Mouse (Mus musculus) myocyte (in vitro differentiated cells): ENCODE data around the gene Impdh1. TPM values are rescaled to one million over a fixed set of nuclear protein-coding genes. Genes with fewer than 3 reads are reported as not detected.

Source experiments
- H3K27me3 ChIP-seq: one replicate; pipeline ENCODE4 v1.6.1; 2011; ENCODE audit not compliant: control insufficient read depth, insufficient read depth, insufficient read length
- H3K36me3 ChIP-seq: one replicate; pipeline ENCODE4 v1.6.1; 2011; ENCODE audit not compliant: control insufficient read depth, insufficient read depth
- H3K4me2 ChIP-seq: one replicate; pipeline ENCODE4 v1.6.1; 2011; ENCODE audit warnings: low read depth, control low read depth
- H3K4me3 ChIP-seq: one replicate; pipeline ENCODE4 v1.5.1; 2011; ENCODE audit warnings: mild to moderate bottlenecking, control low read depth, moderate library complexity
- H3K79me2 ChIP-seq: one replicate; pipeline ENCODE4 v1.6.1; 2011; ENCODE audit not compliant: control insufficient read depth, insufficient read depth
- H3ac ChIP-seq: one replicate; pipeline ENCODE4 v1.6.1; 2011; ENCODE audit not compliant: control insufficient read depth, insufficient read length
- CEBPB ChIP-seq: IDR thresholded peaks from 2 replicates; pipeline ENCODE4 v1.6.1; 2011; ENCODE audit warnings: mild to moderate bottlenecking, moderate library complexity; ENCODE audit not compliant: poor library complexity, insufficient read depth, severe bottlenecking
- E2F4 ChIP-seq: IDR thresholded peaks from one replicate; pipeline ENCODE4 v1.6.1; 2011; ENCODE audit warnings: mild to moderate bottlenecking, control low read depth, moderate library complexity; ENCODE audit not compliant: insufficient read depth
- MAX ChIP-seq: IDR thresholded peaks from one replicate; pipeline ENCODE4 v1.6.1; 2011; ENCODE audit warnings: low read depth, mild to moderate bottlenecking, control low read depth
- MYOD1 ChIP-seq, 3 experiments: IDR thresholded peaks; one replicate each; pipeline ENCODE4 v1.6.1; 2011; ENCODE audit warnings: control low read depth in 2 of 3, low read depth in 2 of 3, mild to moderate bottlenecking in 2 of 3, moderate library complexity in 1 of 3; ENCODE audit not compliant: insufficient read length in 2 of 3, control insufficient read depth in 1 of 3
- MYOG ChIP-seq, 3 experiments: IDR thresholded peaks; one replicate each; pipeline ENCODE4 v1.6.1; 2011; ENCODE audit warnings: control low read depth in 2 of 3, low read depth in 2 of 3, mild to moderate bottlenecking in 2 of 3; ENCODE audit not compliant: insufficient read length in 2 of 3, control insufficient read depth in 1 of 3, insufficient read depth in 1 of 3
- POLR2A ChIP-seq: IDR thresholded peaks from one replicate; pipeline ENCODE4 v1.6.1; 2011; ENCODE audit warnings: low read depth, mild to moderate bottlenecking, control low read depth, moderate library complexity; ENCODE audit not compliant: insufficient read length
- POLR2AphosphoS2 ChIP-seq: IDR thresholded peaks from one replicate; pipeline ENCODE4 v1.6.1; 2011; ENCODE audit warnings: low read depth, control low read depth; ENCODE audit not compliant: insufficient read length
- REST ChIP-seq: IDR thresholded peaks from one replicate; pipeline ENCODE4 v1.6.1; 2011; ENCODE audit warnings: mild to moderate bottlenecking, control low read depth, moderate library complexity; ENCODE audit not compliant: insufficient read depth, insufficient read length
- SRF ChIP-seq: IDR thresholded peaks from one replicate; pipeline ENCODE4 v1.6.1; 2011; ENCODE audit warnings: low read depth; ENCODE audit not compliant: control insufficient read depth, insufficient read length
- TCF12 ChIP-seq: IDR thresholded peaks from one replicate; pipeline ENCODE4 v1.6.1; 2011; ENCODE audit warnings: mild to moderate bottlenecking, control low read depth; ENCODE audit not compliant: poor library complexity, insufficient read depth, severe bottlenecking
- TCF3 ChIP-seq: IDR thresholded peaks from one replicate; pipeline ENCODE4 v1.6.1; 2011; ENCODE audit warnings: low read depth, control low read depth; ENCODE audit not compliant: insufficient read length
- USF1 ChIP-seq: IDR thresholded peaks from one replicate; pipeline ENCODE4 v1.6.1; 2011; ENCODE audit warnings: low read depth, mild to moderate bottlenecking, control low read depth, moderate library complexity
- polyA plus RNA-seq: library from polyadenylated mRNA; unstranded; fragments of >200 nt; fragmentation: generic; extraction: Trizol; gene quantifications from one replicate; pipeline ENCODE4 v1.2.1, GENCODE M21; 2012; ENCODE audit warnings: missing spikeins

Impdh1 gene
- polyA plus RNA-seq, 1 experiment = 78.6 TPM

- no peak for TF ChIP-seq REST
- no peak for TF ChIP-seq POLR2A
- peak in 2 of 3 experiments; percentile 6 to 54 for TF ChIP-seq MYOD1 (IDR thresholded peaks at IDR 0.05; ENCODE audit: control insufficient read depth in 1 of 3, insufficient read length in 2 of 3, low read depth in 2 of 3)
- no peak for TF ChIP-seq TCF12
- TF ChIP-seq POLR2AphosphoS2 = no peak
- peak overlapping the region; percentile 75 for H3ac ChIP-seq
These were observed 5.0 kb downstream of the Impdh1 start for GRCm38 (mm10) chr6:29211146-29211545.

GRCm38 (mm10) chr6:29210231-29210936, 5.8 kb downstream of the Impdh1 start:
- TF ChIP-seq SRF (no peak), USF1 (no peak), MYOG (IDR thresholded peaks at IDR 0.05; ENCODE audit: control insufficient read depth in 1 of 3, insufficient read depth in 1 of 3, insufficient read length in 2 of 3, low read depth in 2 of 3) (peak in 2 of 3 experiments; percentile 8 to 33), REST (no peak), POLR2AphosphoS2 (no peak), TCF12 (no peak)
- H3K36me3 ChIP-seq = no peaks in the 10 kb centered on the region
- H3K4me2 ChIP-seq = peak overlapping the region; percentile 94

More at GRCm38 (mm10) chr6:29211146-29211545, 5.0 kb downstream of the Impdh1 start:
- peak overlapping the region; percentile 57 for H3K4me3 ChIP-seq
- no peaks in the 10 kb centered on the region for H3K27me3 ChIP-seq
- no peaks in the 10 kb centered on the region for H3K79me2 ChIP-seq
- peak overlapping the region; percentile 94 for H3K4me2 ChIP-seq
- no peaks in the 10 kb centered on the region for H3K36me3 ChIP-seq

GRCm38 (mm10) chr6:29208178-29208577, 8.0 kb downstream of the Impdh1 start:
- no peak overlapping the region for H3ac ChIP-seq
- H3K36me3 ChIP-seq = peaks cover 7% of the 10 kb centered on the region
- H3K79me2 ChIP-seq = no peaks in the 10 kb centered on the region
- H3K4me2 ChIP-seq = no peak overlapping the region
- H3K4me3 ChIP-seq = no peak overlapping the region
- no peaks in the 10 kb centered on the region for H3K27me3 ChIP-seq
- no peak for TF ChIP-seq TCF3
- no peak for TF ChIP-seq USF1
- TF ChIP-seq MYOD1 (IDR thresholded peaks at IDR 0.05; ENCODE audit: control insufficient read depth in 1 of 3, insufficient read length in 2 of 3, low read depth in 2 of 3) = no peak
- TF ChIP-seq POLR2A = no peak

More at GRCm38 (mm10) chr6:29210231-29210936, 5.8 kb downstream of the Impdh1 start:
- Histone ChIP-seq H3K4me3 (peak overlapping the region; percentile 57), H3K79me2 (no peaks in the 10 kb centered on the region), H3K27me3 (no peaks in the 10 kb centered on the region), H3ac (no peak overlapping the region)

- H3K79me2 ChIP-seq = no peaks in the 10 kb centered on the region
- no peak overlapping the region for H3ac ChIP-seq
- no peaks in the 10 kb centered on the region for H3K27me3 ChIP-seq
- TF ChIP-seq SRF (no peak), TCF3 (no peak), E2F4 (no peak), CEBPB (no peak), MYOD1 (IDR thresholded peaks at IDR 0.05; ENCODE audit: control insufficient read depth in 1 of 3, insufficient read length in 2 of 3, low read depth in 2 of 3) (no peak), TCF12 (no peak), MAX (no peak), MYOG (IDR thresholded peaks at IDR 0.05; ENCODE audit: control insufficient read depth in 1 of 3, insufficient read depth in 1 of 3, insufficient read length in 2 of 3, low read depth in 2 of 3) (no peak), POLR2AphosphoS2 (no peak)
- no peak overlapping the region for H3K4me2 ChIP-seq
- H3K4me3 ChIP-seq = no peak overlapping the region
- peaks cover 7% of the 10 kb centered on the region for H3K36me3 ChIP-seq
These were observed 9.1 kb downstream of the Impdh1 start for GRCm38 (mm10) chr6:29207017-29207416.

DNA sequence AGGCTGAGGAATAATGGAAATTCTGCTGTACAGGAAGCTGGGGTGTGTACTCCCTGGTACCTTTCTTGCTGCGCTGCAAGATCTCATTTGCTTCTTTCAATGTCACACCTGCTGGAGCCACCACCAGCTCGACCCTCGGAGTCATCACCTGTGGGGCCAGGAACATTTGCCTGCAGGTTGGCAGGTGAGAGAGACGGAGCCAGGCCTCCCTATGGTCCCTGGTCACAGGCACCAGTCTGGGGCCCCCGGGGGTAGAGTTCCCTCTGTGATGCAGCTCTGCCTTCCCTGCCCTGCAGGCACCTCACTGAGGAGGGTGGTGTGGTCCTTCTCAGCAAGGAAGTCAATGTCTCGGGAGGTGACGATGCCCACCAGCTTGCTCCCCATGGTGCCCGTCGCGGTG, 10.2 kb downstream of the Impdh1 start:
- Histone ChIP-seq H3K4me2 (no peak overlapping the region), H3K36me3 (peaks cover 7% of the 10 kb centered on the region), H3ac (no peak overlapping the region), H3K79me2 (no peaks in the 10 kb centered on the region), H3K27me3 (no peaks in the 10 kb centered on the region), H3K4me3 (no peak overlapping the region)
- TF ChIP-seq MYOD1 (IDR thresholded peaks at IDR 0.05; ENCODE audit: control insufficient read depth in 1 of 3, insufficient read length in 2 of 3, low read depth in 2 of 3) = no peak
- TF ChIP-seq POLR2A = no peak
- TF ChIP-seq POLR2AphosphoS2 = no peak
- no peak for TF ChIP-seq TCF12
- TF ChIP-seq MAX = no peak
- no peak for TF ChIP-seq REST
- no peak for TF ChIP-seq TCF3
- TF ChIP-seq SRF = no peak
- TF ChIP-seq CEBPB = no peak
- no peak for TF ChIP-seq E2F4
- no peak for TF ChIP-seq USF1
- no peak for TF ChIP-seq MYOG (IDR thresholded peaks at IDR 0.05; ENCODE audit: control insufficient read depth in 1 of 3, insufficient read depth in 1 of 3, insufficient read length in 2 of 3, low read depth in 2 of 3)
